Mouse (Mus musculus): ENCODE measurements at regions not wholly inside any gene's neighbourhood (a gene's known extent, or its start where the extent isn't known, plus 50 kb on each side); places are given as distances from the start of the nearest gene placed in this dataset.

- no peaks in the 10 kb centered on the region for H3K9me3 ChIP-seq
- no peaks in the 10 kb centered on the region for H3K4me1 ChIP-seq
- no peaks in the 10 kb centered on the region for H3K36me3 ChIP-seq
- no peak overlapping the region for H3K27ac ChIP-seq (replicated peaks)
- no peak overlapping the region for H3K4me3 ChIP-seq
- no peak for ATAC-seq (ENCODE audit: extremely low read depth, insufficient number of reproducible peaks, low FRiP score, low TSS enrichment)
- no peak overlapping the region for H3K9ac ChIP-seq
- no peak overlapping the region for H3K4me2 ChIP-seq
- H3K27me3 ChIP-seq (replicated peaks), result no peaks in the 10 kb centered on the region
- WGBS, result 76% methylated on average over 1 of the region's 1 CpGs
Measured at GRCm38 (mm10) chr11:6969196-6969595, 94.1 kb upstream of the Adcy1 start.

DNA sequence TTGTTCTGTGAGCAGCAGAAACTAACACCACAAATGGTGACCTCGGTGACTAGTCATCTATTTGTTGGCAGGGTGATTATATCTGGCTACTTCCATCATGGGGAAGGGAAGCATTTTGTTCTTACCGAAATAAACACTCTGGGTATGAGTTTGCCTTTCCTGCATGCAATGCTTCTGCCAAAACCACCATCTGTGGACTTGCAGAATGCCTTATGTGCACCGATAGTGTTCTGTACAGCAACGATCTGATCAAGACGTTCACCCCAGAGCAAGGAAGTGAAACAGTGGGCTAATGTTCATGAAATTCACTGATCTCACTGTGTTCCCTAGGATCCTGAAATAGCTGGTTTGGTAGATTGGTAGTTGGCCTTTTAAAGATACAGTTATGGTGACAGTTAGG, 96.3 kb upstream of the Adcy1 start:
- no peak overlapping the region for H3K4me2 ChIP-seq
- 80% methylated on average over 5 of the region's 5 CpGs for WGBS
- no peaks in the 10 kb centered on the region for H3K27me3 ChIP-seq (replicated peaks)
- no peaks in the 10 kb centered on the region for H3K4me1 ChIP-seq
- no peaks in the 10 kb centered on the region for H3K9me3 ChIP-seq
- no peak for ATAC-seq (ENCODE audit: extremely low read depth, insufficient number of reproducible peaks, low FRiP score, low TSS enrichment)
- H3K27ac ChIP-seq (replicated peaks), result no peak overlapping the region
- no peak overlapping the region for H3K9ac ChIP-seq
- no peaks in the 10 kb centered on the region for H3K36me3 ChIP-seq
- no peak overlapping the region for H3K4me3 ChIP-seq

DNA sequence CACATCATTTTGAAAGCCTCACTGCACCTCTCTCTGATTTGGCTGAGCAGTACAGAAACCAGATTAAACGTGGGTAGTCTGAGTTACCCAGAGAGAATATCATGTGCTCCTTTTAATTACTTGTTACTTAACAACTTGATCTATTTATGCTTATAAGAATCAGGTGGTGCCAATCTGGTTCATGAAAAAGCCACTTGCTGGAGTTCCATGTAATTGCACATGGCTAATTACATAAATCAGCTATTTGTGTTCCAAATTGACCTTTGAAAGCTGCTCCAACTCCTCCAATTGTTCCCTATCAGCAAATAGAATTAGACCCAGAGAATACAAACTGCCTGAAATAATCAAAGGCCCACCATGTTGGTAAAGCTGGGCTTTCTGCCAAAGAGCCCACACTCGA, 98.8 kb upstream of the Adcy1 start:
- H3K9me3 ChIP-seq, result peaks cover 14% of the 10 kb centered on the region; the same call in 1 of the 2 replicates
- 63% methylated on average over 2 of the region's 2 CpGs for WGBS
- ATAC-seq (ENCODE audit: extremely low read depth, insufficient number of reproducible peaks, low FRiP score, low TSS enrichment), result no peak
- H3K36me3 ChIP-seq, result no peaks in the 10 kb centered on the region
- no peak overlapping the region for H3K9ac ChIP-seq
- no peak overlapping the region for H3K4me2 ChIP-seq
- no peak overlapping the region for H3K4me3 ChIP-seq
- H3K4me1 ChIP-seq, result no peaks in the 10 kb centered on the region
- no peaks in the 10 kb centered on the region for H3K27me3 ChIP-seq (replicated peaks)
- H3K27ac ChIP-seq (replicated peaks), result no peak overlapping the region

DNA sequence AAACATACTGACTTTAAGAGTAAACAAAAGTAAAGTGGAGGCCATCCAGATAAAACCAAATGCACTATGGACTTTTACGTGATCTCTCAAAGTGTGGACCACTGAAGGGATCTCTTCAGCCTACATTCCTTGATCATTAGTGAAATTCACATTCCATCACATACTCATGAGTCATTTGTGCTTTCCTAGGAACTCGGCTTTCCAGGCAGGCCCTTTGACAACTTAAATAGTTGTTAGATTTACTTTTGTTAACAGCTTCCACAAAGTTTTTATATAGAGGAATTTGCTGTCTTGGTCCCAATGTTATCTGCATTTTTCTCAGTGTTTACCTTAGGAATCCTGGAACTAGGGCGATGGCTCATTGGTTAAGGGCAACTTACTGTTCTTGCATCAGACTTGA, 99.7 kb upstream of the Adcy1 start:
- no peak overlapping the region for H3K4me2 ChIP-seq
- no peaks in the 10 kb centered on the region for H3K4me1 ChIP-seq
- H3K36me3 ChIP-seq, result no peaks in the 10 kb centered on the region
- no peak overlapping the region for H3K4me3 ChIP-seq
- H3K27ac ChIP-seq (replicated peaks), result no peak overlapping the region
- H3K9me3 ChIP-seq, result peaks cover 14% of the 10 kb centered on the region; the same call in 1 of the 2 replicates
- H3K9ac ChIP-seq, result no peak overlapping the region
- no peak for ATAC-seq (ENCODE audit: extremely low read depth, insufficient number of reproducible peaks, low FRiP score, low TSS enrichment)
- 58% methylated on average over 3 of the region's 3 CpGs for WGBS
- H3K27me3 ChIP-seq (replicated peaks), result no peaks in the 10 kb centered on the region

GRCm38 (mm10) chr11:6962786-6963575, 100.3 kb upstream of the Adcy1 start:
- Histone ChIP-seq H3K27me3 (replicated peaks) (no peaks in the 10 kb centered on the region), H3K4me2 (no peak overlapping the region), H3K9me3 (peaks cover 16% of the 10 kb centered on the region), H3K9ac (no peak overlapping the region), H3K4me1 (no peaks in the 10 kb centered on the region), H3K36me3 (no peaks in the 10 kb centered on the region), H3K27ac (replicated peaks) (no peak overlapping the region), H3K4me3 (no peak overlapping the region)
- ATAC-seq (ENCODE audit: extremely low read depth, insufficient number of reproducible peaks, low FRiP score, low TSS enrichment), result no peak
- WGBS, result 58% methylated on average over 1 of the region's 1 CpGs

DNA sequence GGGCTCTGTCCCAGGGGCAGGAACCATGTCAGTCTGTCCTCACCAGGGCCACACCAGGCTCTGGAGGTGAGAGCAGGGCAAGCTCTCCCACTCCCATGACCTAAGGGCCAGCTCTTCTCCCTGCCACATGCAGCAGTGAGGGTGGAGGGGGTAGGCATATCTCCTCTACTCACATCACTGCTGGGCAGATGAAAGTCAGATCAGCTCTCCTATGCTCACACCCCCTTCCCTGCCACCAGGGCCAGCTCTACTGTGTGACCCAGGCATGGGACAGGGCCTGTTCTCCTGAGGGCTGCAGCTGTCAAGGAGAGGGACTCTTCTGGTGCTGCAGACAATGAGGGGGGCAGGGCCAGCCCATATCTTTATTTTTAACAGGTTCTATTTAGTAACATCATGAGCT, 101.0 kb upstream of the Adcy1 start:
- no peaks in the 10 kb centered on the region for H3K4me1 ChIP-seq
- no peak overlapping the region for H3K27ac ChIP-seq (replicated peaks)
- H3K4me2 ChIP-seq, result no peak overlapping the region
- no peak overlapping the region for H3K4me3 ChIP-seq
- H3K9me3 ChIP-seq, result peaks cover 16% of the 10 kb centered on the region
- no peaks in the 10 kb centered on the region for H3K36me3 ChIP-seq
- no peaks in the 10 kb centered on the region for H3K27me3 ChIP-seq (replicated peaks)
- ATAC-seq (ENCODE audit: extremely low read depth, insufficient number of reproducible peaks, low FRiP score, low TSS enrichment), result no peak
- no peak overlapping the region for H3K9ac ChIP-seq

- Histone ChIP-seq H3K4me2 (no peak overlapping the region), H3K9me3 (no peaks in the 10 kb centered on the region), H3K4me3 (no peak overlapping the region), H3K27me3 (replicated peaks) (no peaks in the 10 kb centered on the region), H3K27ac (replicated peaks) (no peak overlapping the region), H3K9ac (no peak overlapping the region), H3K36me3 (no peaks in the 10 kb centered on the region), H3K4me1 (no peaks in the 10 kb centered on the region)
- 67% methylated on average over 1 of the region's 1 CpGs for WGBS
- no peak for ATAC-seq (ENCODE audit: extremely low read depth, insufficient number of reproducible peaks, low FRiP score, low TSS enrichment)
Measured at GRCm38 (mm10) chr11:6952787-6953186, 110.5 kb upstream of the Adcy1 start.

DNA sequence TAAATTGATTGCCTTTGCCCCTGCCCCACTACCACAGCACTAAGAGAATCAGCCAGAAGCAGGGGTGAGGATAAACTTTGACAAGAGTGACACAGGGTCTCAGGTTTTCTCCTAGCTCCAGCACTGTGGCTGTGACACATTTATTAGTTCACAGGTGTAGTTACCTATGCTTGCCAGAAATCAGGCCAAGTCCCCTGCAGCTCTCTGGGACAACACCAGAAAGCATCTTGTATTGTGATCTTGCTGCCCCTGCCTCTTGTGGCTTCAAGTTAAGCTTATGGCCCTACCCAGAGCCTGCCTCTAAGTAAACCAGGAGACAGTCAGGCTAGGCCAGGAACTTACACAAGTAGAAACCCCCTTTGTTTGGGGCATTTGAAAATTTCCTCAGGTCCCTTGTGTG, 111.9 kb upstream of the Adcy1 start:
- Histone ChIP-seq H3K9me3 (no peaks in the 10 kb centered on the region), H3K27me3 (replicated peaks) (no peaks in the 10 kb centered on the region), H3K4me2 (no peak overlapping the region), H3K4me3 (no peak overlapping the region), H3K36me3 (no peaks in the 10 kb centered on the region), H3K4me1 (no peaks in the 10 kb centered on the region), H3K27ac (replicated peaks) (no peak overlapping the region), H3K9ac (no peak overlapping the region)
- no peak for ATAC-seq (ENCODE audit: extremely low read depth, insufficient number of reproducible peaks, low FRiP score, low TSS enrichment)

DNA sequence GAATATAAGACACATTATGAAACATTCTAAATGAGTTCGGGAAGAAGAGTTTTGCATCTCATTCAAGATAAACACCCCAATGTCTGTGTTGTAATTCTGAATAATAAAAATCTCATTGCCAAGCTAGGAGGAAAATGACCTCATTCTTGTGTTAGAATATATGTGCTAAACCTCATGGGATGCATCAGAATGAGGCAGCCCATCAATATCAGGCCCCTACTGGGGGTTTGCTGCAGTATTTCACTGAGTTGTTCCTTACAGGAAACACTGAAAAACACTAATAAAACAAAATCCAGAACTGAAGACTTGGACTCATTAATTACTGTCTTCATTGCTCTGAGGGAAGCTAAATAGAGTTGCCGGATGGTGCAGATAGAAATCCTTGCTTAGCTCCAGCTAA, 111.6 kb upstream of the Gm11983 start:
- Histone ChIP-seq H3K9ac (no peak overlapping the region), H3K4me3 (no peak overlapping the region), H3K27ac (replicated peaks) (no peak overlapping the region), H3K36me3 (no peaks in the 10 kb centered on the region), H3K9me3 (no peaks in the 10 kb centered on the region), H3K27me3 (replicated peaks) (no peaks in the 10 kb centered on the region), H3K4me1 (no peaks in the 10 kb centered on the region), H3K4me2 (no peak overlapping the region)
- no peak for ATAC-seq (ENCODE audit: extremely low read depth, insufficient number of reproducible peaks, low FRiP score, low TSS enrichment)
- 72% methylated on average over 2 of the region's 2 CpGs for WGBS

- Histone ChIP-seq H3K4me2 (no peak overlapping the region), H3K36me3 (no peaks in the 10 kb centered on the region), H3K9ac (no peak overlapping the region), H3K27me3 (replicated peaks) (no peaks in the 10 kb centered on the region), H3K27ac (replicated peaks) (no peak overlapping the region), H3K4me3 (no peak overlapping the region), H3K9me3 (peaks cover 3% of the 10 kb centered on the region; the same call in 1 of the 2 replicates), H3K4me1 (no peaks in the 10 kb centered on the region)
- no peak for ATAC-seq (ENCODE audit: extremely low read depth, insufficient number of reproducible peaks, low FRiP score, low TSS enrichment)
- 84% methylated on average over 1 of the region's 1 CpGs for WGBS
Measured at GRCm38 (mm10) chr11:6934157-6934556, 96.7 kb upstream of the Gm11983 start.

- no peak overlapping the region for H3K4me3 ChIP-seq
- H3K9me3 ChIP-seq, result no peaks in the 10 kb centered on the region; the same call in 1 of the 2 replicates
- ATAC-seq (ENCODE audit: extremely low read depth, insufficient number of reproducible peaks, low FRiP score, low TSS enrichment), result no peak
- no peaks in the 10 kb centered on the region for H3K36me3 ChIP-seq
- 82% methylated on average over 8 of the region's 8 CpGs for WGBS
- H3K27ac ChIP-seq (replicated peaks), result no peak overlapping the region
- H3K27me3 ChIP-seq (replicated peaks), result no peaks in the 10 kb centered on the region
- H3K4me2 ChIP-seq, result no peak overlapping the region
- no peak overlapping the region for H3K9ac ChIP-seq
- peaks cover 16% of the 10 kb centered on the region for H3K4me1 ChIP-seq
Measured at GRCm38 (mm10) chr11:6926036-6926435, 88.6 kb upstream of the Gm11983 start.

DNA sequence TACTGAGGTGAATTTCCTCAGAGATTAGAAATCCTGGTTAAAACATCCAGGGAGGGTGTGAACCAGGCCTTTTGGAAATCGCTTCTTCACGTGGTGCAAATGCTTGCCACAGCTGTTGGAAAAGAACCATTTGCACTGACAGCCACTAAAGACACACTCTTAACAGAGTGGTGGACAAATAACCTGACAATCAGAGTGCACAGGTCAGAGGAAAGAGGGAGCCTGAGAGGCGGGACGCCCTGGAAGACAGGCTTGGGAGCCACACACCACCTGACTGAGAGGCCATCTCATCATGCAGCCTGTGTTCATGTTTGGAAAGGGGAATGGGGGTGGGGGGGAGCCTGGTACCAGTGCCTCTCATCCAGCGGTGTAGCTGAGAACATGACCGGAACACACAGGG, 87.0 kb upstream of the Gm11983 start:
- no peaks in the 10 kb centered on the region for H3K27me3 ChIP-seq (replicated peaks)
- H3K4me2 ChIP-seq, result peak overlapping the region; percentile 64
- H3K36me3 ChIP-seq, result no peaks in the 10 kb centered on the region
- no peaks in the 10 kb centered on the region; the same call in 1 of the 2 replicates for H3K9me3 ChIP-seq
- H3K27ac ChIP-seq (replicated peaks), result no peak overlapping the region
- no peak for ATAC-seq (ENCODE audit: extremely low read depth, insufficient number of reproducible peaks, low FRiP score, low TSS enrichment)
- H3K4me1 ChIP-seq, result peaks cover 16% of the 10 kb centered on the region
- no peak overlapping the region for H3K4me3 ChIP-seq
- H3K9ac ChIP-seq, result no peak overlapping the region
- WGBS, result 25% methylated on average over 6 of the region's 6 CpGs
